Mouse (Mus musculus) cerebellum, adult 11-12 months (tissue): ENCODE data around the gene Olfml2b.

ENCODE experiments used
- DNase-seq: peaks from one replicate; pipeline ENCODE4 v3.0.0; 2022

Olfml2b gene

DNA sequence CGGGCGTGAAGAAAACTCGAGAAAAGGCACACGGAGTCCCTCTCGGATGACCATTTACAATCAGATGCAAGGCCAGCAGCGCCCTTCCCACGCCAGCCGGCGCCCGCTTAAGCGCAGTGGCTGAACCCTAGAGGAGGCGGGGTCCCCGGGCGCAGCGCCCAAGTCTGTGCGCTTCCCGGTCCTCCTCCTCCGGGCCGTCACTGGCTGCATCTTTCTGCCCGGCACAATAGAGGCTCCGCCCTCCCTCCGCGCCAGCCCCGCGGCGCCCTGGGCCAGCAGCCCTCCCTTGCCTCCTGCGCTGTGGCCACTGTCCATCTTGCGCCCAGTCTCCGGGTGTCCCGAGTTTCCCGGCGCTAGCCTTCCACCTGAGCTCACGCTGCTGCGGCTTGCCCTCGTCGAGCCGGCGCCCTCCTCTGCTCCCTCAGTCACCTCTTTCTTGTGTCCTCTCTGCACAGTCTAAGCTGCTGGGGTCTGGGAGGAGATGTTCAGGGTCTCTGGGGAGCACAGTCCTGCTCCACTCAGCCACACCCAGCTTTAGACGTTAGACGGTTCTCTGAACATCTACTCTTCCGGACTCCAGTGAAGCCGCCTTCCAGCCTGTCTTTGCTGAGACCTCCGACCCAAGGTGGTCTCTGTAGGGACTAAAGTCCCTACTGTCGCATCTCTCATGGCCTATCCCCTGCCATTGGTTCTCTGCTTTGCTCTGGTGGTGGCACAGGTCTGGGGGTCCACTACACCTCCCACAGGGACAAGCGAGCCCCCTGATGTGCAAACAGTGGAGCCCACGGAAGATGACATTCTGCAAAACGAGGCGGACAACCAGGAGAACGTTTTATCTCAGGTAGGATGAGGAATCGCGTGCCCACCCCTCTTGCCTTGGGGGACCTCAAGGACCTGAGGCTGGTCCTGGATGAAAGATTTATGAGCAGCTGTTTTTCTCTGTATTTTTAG is at the start of gene Olfml2b:
Gene Olfml2b (plus strand): TSS at position 278 of the 951 bp plus-strand sequence.
- DNase-seq = peak; percentile 48

DNA sequence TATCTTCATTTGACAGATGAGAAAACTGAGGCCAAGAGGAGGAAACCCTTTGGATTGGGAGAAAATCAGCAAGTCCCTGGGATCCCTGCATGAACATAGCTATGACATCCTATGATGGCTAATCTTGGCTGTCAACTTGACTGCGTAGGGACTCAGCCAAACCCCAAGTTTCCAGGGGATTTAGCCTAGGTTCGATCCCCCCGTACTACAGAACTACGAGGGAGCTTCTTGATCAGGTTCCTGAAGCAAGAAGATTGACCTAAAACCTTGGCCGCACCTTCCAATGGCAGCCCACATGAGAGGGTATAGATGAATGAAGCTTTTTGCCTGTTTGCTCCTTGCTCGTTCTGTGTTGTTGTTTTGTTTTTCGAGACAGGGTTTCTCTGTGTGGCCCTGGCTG is 49.8 kb upstream of the Olfml2b start:
- no peak for DNase-seq

DNA sequence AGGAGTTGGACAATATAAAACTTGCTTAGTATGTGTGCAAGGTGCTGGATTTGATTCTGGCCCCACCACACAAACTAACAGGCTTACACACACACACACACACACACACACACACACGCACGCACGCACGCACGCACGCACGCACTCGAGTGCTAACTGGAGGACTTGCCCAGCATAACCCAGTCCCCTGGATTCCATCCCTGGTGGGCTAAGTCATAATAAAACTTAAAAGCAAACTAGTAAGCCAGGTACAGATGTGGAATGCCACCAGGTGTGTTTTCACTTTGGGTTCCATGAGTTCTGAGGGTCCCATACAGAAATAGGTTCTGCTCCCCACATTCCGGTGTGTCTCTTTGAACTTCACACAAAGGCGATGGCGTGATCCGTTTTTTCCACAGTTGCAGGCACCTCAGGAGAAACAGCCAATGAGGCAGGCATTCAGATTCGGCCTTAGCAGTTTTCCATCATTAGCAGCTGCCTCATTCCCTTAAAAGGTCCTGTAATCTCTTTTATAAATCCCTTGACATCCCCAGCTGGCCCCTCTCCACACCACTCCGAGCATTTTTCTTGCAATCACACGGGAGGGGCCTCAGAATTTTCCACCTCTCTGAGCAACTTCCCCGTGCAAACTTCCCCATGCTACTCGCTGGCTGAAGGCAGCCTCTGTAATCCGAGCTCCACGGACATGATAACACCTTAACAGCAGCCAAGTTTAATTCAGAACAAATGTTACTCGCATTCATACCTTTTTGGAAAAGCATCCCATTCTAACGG is 38.9 kb upstream of the Olfml2b start:
- DNase-seq = no peak

DNA sequence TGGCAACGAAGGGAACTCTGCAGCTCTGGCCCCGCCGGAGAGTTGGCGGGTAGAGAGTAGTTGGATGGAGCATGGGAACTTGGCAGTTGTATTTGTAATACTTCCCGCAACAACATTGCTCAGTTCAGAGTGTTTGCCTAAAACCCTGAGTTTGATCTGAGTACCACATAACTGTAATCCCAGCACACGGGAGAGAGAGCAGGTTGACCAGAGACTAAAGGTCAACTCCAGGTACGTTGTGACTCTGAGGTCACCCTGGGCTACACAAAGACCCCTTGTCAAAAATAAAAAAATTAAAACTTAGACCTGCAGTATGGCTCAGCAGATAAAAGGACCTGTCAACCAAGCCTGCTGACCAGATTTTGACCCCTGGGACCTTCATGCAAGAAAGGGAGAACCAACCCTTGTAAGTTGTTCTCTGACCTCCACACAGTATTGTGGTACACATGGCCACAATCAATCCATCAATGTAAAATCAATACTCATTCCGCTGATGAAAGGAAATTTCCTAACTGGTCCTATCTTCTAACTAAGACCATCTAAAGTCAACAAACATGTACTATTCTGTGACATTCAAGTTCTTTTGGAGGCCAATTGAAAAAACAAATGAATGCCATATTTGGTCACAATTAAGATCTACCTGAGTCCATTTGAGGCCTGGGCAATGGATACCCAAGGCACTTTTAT is 37.0 kb upstream of the Olfml2b start:
- DNase-seq = no peak

DNA sequence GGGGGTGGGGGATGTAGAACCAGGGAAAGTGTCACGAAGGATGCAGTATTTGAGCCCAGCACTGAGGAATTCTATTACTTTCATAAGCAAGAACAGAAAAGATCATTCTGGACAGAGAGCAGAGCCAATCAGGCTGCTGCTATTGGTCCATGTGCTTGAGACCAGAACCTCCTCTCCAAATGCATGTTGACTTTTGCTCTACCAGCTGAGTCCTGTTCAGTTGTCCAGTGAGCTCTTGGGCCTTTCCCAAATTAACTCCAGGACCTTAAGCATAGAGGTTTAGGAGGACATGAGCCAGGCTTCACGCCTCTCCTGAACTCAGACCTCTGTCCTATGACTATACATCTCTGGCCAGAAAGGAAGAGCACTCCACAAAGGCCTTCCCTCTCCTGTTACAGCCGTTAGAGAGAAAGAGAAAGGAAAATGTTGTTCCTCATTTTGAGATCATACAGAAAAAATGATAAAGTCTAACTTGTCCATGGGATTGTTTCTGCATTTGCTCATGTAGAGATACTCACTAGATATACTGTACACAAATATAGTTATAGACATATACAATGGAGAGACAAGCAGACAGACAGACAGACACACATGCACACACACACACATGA is 35.8 kb upstream of the Olfml2b start:
- no peak for DNase-seq

DNA sequence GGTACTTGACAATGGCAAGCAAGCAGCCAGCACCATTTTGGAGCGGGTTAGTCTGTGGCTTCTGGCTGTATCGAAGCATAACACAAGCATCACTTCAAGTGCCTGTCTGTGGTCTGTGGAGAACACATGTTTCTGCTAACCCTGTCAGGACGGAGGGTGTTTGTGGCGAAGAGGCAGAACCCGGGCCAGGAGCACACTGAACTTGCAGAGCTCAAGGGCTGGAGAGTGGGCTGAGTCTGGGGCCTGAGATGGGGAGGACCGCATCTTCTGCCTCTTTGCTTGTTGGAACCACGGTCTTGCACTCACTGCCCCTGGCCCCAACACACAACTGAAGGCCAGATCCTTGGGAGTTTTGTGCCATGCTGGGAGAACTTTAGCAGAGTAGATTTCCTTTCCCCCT is 34.5 kb upstream of the Olfml2b start:
- no peak for DNase-seq

DNA sequence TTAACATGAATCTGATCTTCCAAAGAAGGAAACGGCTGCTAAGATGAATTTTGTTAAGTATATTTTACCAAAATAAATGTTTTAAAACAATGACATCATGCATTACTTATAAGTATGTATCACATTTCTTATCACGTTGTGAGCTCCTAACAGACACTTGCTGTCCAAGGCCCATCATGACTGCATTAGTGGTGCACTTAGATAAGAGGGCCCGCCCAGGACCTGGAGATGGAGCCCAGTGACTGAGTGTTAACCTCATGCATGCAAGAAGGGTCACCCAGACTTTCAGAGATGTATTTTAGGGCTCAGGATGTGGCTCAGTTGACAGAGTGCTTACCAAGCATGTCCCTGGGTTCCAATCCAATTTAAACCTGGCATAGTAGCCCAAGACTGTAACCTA is 34.0 kb upstream of the Olfml2b start:
- DNase-seq = no peak

DNA sequence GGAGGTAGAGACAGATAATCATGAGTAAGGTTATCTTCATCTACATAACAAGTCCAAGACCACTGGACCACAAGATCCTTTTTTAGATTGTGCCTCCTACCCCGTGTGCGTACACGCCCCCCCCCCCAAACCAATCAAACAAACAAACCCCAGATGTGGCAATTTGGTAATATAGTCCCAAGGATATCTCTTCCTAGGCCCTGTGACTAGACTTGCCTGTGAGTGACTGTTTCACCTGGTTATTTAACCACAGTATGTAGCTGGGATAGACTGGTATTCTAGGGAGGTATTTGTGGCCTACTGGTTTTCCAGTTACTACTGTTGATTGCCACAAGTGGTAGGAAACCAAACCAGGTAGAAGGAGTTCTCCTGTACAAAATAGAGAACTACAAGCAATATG is 33.6 kb upstream of the Olfml2b start:
- no peak for DNase-seq

DNA sequence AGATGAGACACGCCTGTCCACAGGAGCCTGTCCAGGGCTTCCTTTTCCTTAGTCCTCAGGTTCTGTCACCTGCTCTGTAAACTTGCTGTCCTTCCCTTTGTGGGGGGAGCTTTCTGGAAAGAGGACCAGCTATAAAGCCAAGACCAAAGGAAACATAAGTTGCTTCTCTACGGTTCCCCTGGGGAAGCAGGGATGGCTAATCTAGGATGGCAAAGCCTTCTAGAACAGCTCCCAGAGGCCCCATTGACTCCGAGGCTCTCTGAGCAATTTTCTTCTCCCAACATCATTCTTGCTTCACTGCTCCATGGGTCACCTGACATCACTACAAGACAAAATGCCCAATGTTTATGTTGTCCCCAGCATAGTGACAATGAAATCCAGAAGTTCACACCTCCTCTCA is 32.7 kb upstream of the Olfml2b start:
- no peak for DNase-seq

DNA sequence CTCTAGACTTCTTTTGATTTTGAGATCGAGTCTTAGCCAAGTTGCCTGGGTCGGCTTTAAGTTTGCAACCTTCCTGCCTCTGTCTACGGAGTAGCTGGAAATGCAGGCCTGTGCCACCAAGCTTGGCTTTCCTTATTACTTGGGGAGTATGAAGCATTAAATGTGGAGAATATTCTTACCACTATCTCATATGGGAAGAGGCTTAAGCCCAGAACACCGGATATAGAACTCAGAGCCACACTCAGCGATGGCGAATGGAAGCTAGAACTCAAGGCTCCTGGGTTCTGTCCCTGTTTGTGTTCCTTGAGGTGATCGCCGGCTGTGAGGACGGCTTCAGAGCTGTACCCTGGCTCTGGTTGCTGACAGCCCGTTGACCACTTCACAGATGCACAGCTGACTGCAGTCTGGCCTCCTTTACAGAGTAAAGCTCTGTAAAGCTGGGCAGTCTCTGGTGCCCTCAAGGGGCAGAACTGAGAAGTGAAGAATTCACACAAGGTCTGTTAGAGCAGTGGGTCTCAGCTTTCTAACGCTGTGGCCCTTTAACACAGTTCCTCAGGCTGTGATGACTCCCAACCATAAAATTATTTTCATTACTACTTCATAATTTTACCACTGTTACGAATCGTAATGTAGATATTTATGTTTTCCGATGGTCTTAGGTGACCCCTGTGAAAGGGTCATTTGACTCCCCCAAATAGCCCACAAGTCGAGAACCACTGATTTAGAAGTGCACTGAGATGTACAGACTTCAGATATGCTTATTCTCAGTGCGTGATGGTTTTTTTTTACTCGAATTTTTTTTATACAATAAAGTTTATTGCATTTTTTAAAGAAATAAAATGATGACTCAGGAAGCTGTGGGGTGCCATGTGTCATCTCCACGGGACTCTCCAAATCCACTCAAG is 31.1 kb upstream of the Olfml2b start:
- peak; percentile 36 for DNase-seq

DNA sequence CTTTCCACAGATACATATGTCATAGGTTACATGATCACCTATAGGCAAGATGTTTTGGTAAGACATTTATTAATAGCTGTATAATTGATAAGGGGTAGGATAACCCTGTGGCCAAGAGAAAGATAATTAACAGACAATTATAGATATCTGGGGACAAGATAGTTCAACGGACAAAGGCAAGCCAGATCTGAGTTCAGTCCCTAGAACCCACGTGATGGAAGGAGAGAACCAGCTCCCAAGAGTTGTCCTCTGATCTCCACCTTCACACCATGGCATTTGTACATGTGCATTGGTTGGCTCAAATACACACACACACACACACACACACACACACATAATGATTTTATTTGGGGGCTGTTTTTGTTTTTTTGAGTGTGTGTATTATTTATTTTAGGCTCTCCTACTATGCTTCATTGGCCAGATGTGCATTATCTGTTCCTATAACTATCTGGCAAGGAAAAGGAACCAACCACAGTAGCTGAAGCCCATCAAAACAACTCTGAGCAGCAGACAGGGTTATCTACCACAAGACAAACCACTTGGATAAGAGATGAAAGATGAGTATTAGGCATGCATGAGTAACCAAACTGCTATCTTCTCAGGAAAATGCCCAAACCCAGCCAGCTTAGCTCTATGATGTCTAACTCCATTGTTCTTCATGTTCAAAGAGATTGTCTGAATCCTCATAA is 24.5 kb upstream of the Olfml2b start:
- DNase-seq = no peak

DNA sequence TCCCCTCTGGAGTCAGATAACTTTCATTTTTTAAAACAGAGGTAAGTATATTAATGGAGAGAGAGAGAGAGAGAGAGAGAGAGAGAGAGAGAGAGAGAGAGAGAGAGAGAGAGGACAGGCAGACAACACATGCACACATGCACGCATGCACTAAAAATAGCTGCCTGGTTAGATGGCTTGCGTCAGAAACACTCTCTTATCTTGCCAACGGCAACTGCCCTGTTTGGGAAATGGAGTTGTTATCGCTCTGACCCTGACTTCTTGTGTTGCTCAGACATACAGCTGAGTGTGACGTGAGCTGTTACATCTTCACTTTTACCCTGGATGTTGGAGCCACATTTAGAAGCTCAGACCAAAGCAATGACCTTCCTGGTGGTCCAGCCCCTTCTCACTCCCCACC is 21.4 kb upstream of the Olfml2b start:
- DNase-seq = no peak

DNA sequence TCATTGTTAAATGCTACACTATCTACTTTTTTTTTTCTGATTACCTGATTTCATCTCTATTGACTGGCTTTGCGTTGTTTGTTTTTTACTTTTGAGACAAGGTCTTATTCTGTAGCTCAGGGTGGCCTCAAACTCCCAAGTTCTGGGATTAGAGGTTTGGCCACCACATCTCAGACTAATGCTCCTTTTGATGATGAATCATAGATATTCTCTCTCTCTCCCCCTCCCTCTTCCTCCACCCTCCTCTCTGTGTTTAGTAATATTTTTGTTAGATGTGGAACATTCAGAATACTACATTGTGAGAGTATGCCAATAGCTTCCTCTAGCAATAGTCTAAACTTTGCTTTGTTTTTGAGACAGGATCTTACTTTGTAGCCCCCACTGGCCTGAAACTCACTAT is 20.9 kb upstream of the Olfml2b start:
- no peak for DNase-seq

DNA sequence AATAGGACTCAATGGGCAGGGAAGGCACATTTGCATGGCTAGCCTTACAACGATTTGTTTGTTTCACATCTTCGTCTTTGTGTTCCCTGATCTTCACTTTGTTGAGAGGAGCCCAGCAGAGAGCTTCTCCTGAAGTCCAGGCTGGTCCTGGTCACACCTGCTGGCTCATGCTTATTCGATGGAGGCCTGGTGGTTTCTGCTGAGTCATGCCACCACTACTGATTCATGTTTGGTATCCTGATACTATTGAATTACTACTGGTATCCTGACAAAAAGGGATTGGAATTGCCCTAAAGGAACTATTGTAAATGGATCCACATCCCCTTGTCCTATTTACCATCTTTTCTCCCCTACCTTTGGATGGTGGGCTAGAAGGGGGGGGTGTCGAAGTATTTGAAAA is 13.8 kb upstream of the Olfml2b start:
- no peak for DNase-seq

DNA sequence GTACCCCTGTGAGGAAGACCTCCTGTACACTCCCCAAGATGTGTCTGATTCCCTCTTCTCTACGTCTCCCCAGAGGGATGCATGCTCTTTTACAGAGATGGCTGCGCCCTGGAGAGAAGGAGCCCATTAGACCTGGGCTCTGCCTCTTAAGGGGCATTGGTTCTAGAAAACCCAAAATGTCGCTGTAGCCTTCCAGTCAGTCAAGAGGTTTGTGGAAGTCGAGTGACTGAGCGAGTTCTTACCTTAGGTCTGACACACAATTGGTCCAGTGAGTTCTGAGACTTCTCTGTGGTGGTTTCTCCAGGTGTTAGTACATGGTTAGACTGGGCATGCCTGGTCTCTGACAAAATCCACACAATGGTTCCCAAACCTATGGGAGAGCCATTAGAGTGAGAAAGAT is 12.8 kb upstream of the Olfml2b start:
- DNase-seq = no peak

DNA sequence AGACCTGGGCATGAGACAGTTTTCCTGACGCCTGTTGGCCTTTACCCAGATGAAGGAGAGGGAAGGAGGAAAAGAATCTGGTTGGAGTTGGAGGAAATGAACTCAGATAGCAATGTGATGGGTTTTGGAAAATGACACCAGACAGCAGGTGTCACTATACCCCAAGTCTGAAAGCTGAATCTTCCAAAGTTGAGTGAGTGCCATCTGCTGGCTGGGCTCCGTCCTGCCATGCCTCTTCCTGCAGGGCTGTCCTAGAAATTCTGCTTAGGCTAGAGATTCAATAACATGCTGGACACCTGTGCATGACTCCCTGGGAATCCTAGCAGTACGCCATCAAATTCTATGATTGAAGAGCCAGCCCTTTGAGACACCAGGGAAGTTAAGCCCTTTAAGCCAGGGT is 11.9 kb upstream of the Olfml2b start:
- peak; percentile 64 for DNase-seq

DNA sequence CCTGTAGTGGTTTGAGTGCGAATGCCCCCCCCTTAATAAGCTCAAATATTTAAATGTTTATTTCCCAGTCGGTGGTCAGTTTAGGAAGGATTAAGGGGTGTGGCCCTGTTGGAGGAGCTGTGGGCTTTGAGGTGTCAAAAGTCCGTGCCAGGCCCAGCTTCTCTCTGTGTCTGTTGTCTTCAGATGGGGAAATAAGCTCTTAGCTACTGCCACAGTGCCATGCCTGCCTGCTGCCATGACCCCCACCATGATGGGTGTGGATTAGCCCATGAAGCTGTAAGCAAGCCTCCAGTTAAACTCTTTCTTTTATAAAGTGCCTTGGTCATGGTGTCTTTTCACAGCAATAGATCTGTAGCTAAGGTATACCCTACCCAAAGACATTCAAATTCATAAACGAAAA is 11.5 kb upstream of the Olfml2b start:
- DNase-seq = no peak

DNA sequence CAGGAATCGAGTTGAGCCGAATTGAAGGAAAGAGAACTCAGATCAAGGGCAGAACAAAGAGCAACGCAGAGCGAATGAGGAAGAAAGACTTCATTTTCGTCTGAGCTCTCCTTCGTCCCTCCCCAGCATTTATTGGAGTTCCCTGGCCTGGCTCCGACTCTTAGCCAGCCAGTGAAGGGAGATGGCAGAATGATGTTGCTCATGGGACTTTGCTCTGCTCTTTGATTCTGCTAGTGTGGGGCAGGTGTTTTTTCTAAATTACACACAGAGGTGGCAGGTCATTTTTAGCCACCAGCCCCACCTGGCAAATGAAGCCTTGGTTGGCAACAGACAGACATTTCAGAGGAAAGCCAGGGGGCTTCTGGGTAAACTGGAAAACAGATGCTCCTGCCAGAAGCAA is 5.4 kb upstream of the Olfml2b start:
- no peak for DNase-seq

DNA sequence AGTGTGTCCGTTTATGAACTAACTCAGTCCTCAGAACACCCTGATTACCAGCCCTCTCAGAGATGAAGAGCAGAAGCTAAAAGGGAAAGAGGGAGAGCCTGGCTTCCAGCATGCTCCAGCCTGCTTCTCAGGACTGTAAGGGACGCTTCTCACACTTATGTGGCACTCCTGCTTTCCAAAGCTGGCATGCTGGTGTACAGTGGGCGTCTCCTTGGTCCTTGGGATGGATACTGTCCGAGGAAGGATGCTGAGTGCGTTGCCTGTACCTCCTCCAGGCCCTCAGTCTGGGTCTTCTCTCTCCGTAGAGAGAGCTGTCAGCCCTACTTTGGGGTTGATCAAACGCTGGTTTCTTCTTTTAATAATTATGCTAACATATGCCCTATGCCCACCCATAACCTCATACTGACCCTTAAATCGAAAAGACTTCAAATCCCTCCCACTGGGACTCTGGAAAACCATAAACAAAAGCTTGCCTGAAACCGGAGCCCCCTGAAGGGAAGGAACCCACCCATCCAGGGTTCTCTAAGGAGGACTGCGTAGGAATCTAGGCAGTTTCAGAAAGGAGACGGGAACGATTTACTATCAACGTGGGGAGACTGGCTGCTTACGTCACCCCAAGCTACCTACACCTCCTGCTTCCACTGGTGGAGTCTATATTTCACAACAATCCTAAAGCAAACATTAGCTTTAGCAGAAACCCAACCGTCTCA is 1.7 kb downstream of the Olfml2b start:
- DNase-seq = no peak

DNA sequence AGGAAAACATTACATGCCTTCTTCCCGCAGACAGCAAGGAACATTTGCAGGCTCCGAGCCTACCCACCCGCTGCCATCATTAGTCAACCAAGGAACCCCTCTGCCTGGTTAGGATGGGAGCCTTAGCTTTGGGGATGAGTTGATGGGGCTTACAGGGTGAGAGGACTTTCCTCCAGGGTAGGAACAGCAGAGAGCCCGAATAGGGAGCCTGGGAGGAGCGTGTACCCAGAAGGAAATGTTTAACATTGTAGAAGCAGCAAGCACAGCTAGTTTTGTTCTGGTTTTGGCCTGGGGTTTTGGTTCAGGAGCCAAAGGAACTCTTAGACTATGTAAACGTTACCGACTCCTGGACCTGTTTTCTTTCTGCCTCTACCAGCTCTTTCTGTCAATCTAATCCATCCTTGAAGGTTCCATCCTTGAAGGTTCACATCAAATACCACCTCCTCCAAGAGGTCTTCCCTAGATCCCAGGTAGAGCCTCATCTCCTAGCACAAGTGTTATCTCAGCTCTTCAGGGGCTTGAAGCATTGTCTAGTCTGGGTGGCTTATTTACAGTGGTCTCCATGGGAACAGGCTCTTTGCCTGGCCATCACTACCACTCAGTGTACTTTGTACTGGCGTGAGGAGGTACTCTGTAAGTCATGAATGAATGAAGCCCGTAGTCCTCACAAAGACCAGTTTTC is 2.4 kb downstream of the Olfml2b start:
- no peak for DNase-seq
